Mouse (Mus musculus) hindbrain, embryonic 13.5 days (tissue): ENCODE results near the gene Fam131c. TPM values are rescaled to one million over a fixed set of nuclear protein-coding genes. Genes with fewer than 3 reads are reported as not detected.

Source experiments
- ATAC-seq: fragments of 200-750 bp; cut with Nextera tagmentation; 2 replicates; pipeline ENCODE4 v1.8.0; 2017; ENCODE audit warnings: moderate TSS enrichment; ENCODE audit not compliant: low FRiP score
- H3K27ac ChIP-seq: fragments of 300-500 bp; sonication (generic); 2 replicates; pipeline ENCODE4 v1.5.1; 2015; ENCODE audit warnings: inconsistent platforms, mild to moderate bottlenecking, moderate library complexity
- H3K27me3 ChIP-seq: fragments of 300-500 bp; sonication (generic); 2 replicates; pipeline ENCODE4 v1.6.1; 2015; ENCODE audit warnings: mild to moderate bottlenecking, inconsistent platforms
- H3K36me3 ChIP-seq: fragments of 300-500 bp; sonication (generic); 2 replicates; pipeline ENCODE4 v1.6.1; 2015; ENCODE audit warnings: mild to moderate bottlenecking, inconsistent platforms
- H3K4me1 ChIP-seq: fragments of 300-500 bp; sonication (generic); replicated peaks from 2 replicates; pipeline ENCODE4 v1.6.1; 2015; ENCODE audit warnings: inconsistent platforms
- H3K4me2 ChIP-seq: fragments of 300-500 bp; sonication (generic); 2 replicates; pipeline ENCODE4 v1.6.1; 2015; ENCODE audit warnings: inconsistent platforms, mild to moderate bottlenecking, moderate library complexity
- H3K4me3 ChIP-seq: fragments of 300-500 bp; sonication (generic); 2 replicates; pipeline ENCODE4 v1.5.1; 2015; ENCODE audit warnings: mild to moderate bottlenecking, inconsistent platforms
- H3K9ac ChIP-seq: fragments of 300-500 bp; sonication (generic); 2 replicates; pipeline ENCODE4 v1.6.1; 2015; ENCODE audit warnings: mild to moderate bottlenecking, inconsistent platforms
- H3K9me3 ChIP-seq: fragments of 300-500 bp; sonication (generic); 2 replicates; pipeline ENCODE4 v1.6.1; 2016; ENCODE audit warnings: inconsistent platforms
- WGBS: fragments of 180-500 bp; shearing (Covaris S2); methylation state at CpG from one replicate; pipeline ENCODE4 v1.1.7; 2015; 5-methylcytosine and 5-hydroxymethylcytosine counted together
- polyA plus RNA-seq: library from polyadenylated mRNA; unstranded; fragments of >200 nt; fragmentation: Nextera tagmentation; extraction: Ambion mirVana; gene quantifications from 2 replicates; pipeline ENCODE4 v1.2.1, GENCODE M21; 2015

The Fam131c gene
- polyA plus RNA-seq, 1 experiment from 2014 or later: 11.7 TPM

- no peaks in the 10 kb centered on the region for H3K36me3 ChIP-seq
- no peaks in the 10 kb centered on the region for H3K4me1 ChIP-seq
- 68% methylated on average over 27 of the region's 27 CpGs for WGBS
- no peaks in the 10 kb centered on the region for H3K9me3 ChIP-seq
- H3K4me2 ChIP-seq: no peak overlapping the region
- H3K27ac ChIP-seq: no peak overlapping the region
- peaks cover 17% of the 10 kb centered on the region; the same call in 1 of the 2 replicates for H3K27me3 ChIP-seq
- no peak overlapping the region for H3K9ac ChIP-seq
- ATAC-seq: no peak
- no peak overlapping the region for H3K4me3 ChIP-seq
These were observed 51.6 kb downstream of the Fam131c start for GRCm38 (mm10) chr4:141419398-141420191.

DNA sequence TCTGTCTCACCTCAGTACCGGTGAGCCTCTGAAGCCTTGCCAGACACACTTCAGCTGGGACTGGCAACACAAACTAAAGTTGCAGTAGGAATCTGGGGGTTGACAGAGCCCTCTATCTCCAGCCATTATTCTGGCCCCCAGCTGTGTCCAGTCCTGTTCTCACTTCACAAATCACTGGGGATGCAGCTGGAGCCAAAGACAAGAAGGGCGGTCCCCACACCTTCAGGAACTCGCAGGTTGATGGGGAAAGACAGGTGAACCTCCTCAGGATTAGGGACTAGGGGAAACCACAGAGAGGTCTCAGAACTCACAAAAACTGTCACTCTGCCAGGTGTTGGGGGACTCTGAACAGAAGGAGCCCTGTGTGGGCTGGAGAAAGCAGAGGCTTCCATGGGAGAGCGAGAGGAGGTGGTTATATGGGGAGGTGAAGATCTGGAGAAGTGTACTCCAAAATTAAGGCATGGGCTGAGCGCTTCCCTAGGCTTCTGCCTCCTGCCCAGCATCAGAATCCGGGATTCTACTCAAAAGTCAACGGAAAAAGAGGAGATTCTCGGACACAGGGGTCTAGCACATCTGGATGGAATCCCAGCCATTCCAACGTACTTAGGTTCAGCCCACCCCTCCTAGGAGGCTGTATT lies 52.3 kb downstream of the Fam131c start, which contains the start of gene Hspb7:
Gene Hspb7, plus strand, starts transcription at position 588 of the 638 bp plus-strand sequence.
- H3K27me3 ChIP-seq: peaks cover 21% of the 10 kb centered on the region
- H3K9ac ChIP-seq: no peak within 1 kb of the TSS
- peaks cover 6% of the 10 kb centered on the region; the same call in 1 of the 2 replicates for H3K4me1 ChIP-seq
- H3K27ac ChIP-seq: no peak within 1 kb of the TSS
- 58% methylated on average over 9 of the region's 9 CpGs for WGBS
- H3K36me3 ChIP-seq: no peaks in the 10 kb centered on the region
- ATAC-seq: no peak
- no peaks in the 10 kb centered on the region for H3K9me3 ChIP-seq
- H3K4me3 ChIP-seq: no peak within 1 kb of the TSS
- no peak within 1 kb of the TSS for H3K4me2 ChIP-seq

DNA sequence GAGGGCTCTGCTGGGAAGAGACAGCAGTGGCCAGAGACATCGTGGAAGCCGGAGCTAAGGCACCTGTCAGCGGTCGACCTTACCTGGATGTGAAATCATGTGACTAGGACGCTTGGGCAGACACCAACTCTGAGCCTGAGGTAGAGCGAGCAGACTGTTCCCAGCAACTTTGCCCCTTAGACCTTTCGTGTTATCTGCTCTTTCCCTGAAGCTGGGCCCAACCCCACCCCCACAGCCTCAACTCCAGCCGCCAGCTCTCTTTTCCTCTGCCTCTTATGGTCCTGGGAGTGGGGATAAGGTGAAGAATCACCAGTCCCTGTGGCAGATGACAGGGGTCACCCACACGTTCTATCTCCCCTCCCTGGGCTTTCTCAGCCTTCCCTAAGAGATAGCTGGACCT lies 52.9 kb downstream of the Fam131c start:
- H3K4me3 ChIP-seq: no peak overlapping the region
- ATAC-seq: no peak
- WGBS: 59% methylated on average over 9 of the region's 9 CpGs

DNA sequence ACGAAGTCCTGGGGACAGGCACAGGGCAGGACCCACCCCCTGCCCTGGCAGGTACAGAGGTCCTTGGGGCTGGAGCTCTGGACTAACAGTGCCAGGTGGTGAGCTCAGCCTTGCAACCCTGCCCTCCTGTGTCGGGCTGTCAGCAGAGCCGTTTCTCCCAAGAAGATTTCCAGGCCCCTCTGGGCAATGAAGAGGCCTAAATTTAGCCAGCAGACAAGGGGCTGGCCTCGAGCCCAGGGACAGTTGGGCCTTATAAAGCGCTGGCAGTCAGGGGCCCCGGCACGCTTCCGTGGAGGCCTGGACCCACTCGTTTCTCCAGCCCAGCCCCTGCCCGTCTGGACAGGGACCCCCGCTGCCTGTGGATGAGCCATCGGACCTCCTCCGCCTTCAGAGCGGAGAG lies 53.4 kb downstream of the Fam131c start:
- Histone ChIP-seq H3K9me3 (no peaks in the 10 kb centered on the region), H3K27ac (no peak overlapping the region), H3K4me3 (no peak overlapping the region), H3K4me2 (no peak overlapping the region), H3K36me3 (no peaks in the 10 kb centered on the region), H3K4me1 (peaks cover 17% of the 10 kb centered on the region), H3K9ac (no peak overlapping the region), H3K27me3 (peaks cover 21% of the 10 kb centered on the region)
- 75% methylated on average over 14 of the region's 14 CpGs for WGBS
- ATAC-seq: no peak

More for the DNA sequence above, 52.9 kb downstream of the Fam131c start:
- Histone ChIP-seq H3K4me1 (peaks cover 11% of the 10 kb centered on the region), H3K36me3 (no peaks in the 10 kb centered on the region), H3K4me2 (no peak overlapping the region), H3K27me3 (peaks cover 21% of the 10 kb centered on the region), H3K9ac (no peak overlapping the region), H3K9me3 (no peaks in the 10 kb centered on the region), H3K27ac (no peak overlapping the region)

DNA sequence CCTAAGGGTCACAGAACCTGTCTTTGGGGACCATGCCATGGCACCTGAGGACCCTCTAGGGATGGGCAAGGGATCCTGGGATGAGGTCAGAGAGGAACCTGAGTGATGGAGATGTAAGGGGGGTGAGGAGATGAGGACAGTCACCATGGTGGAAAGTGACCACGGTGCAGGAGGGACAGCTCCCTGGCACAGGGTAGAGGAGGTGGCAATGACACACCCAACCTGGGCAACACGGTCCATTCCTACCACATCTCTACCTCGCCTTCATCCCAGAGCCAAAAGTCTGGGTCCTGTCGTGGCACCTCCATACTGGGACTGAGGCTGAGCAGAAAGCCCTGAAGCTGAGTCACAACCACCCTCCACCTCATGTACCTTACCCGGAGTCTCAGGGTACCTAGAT lies 54.8 kb downstream of the Fam131c start:
- Histone ChIP-seq H3K36me3 (no peaks in the 10 kb centered on the region), H3K4me2 (no peak overlapping the region), H3K4me1 (peaks cover 18% of the 10 kb centered on the region), H3K27me3 (peaks cover 32% of the 10 kb centered on the region), H3K9ac (no peak overlapping the region), H3K27ac (no peak overlapping the region), H3K9me3 (no peaks in the 10 kb centered on the region), H3K4me3 (no peak overlapping the region)
- ATAC-seq: no peak
- 89% methylated on average over 5 of the region's 5 CpGs for WGBS

DNA sequence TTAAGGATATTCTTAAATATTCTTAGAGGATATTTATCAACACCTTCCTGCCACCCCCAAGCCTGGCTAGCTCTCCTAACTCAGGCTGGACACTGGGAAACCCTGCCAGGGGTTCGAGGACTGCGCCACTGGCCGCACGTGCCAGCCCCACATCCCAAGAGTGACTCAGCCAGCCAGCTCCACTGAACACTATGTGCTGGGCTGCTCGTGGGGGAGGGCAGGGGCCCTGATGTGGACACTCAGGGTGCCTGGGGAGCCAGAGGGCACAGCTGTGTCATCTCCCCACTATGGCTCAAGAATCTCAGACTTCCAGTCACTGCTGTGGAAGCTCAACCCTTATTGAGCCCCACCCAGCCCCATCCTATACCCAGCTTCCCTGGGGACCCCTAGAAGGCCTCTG lies 55.3 kb downstream of the Fam131c start:
- 81% methylated on average over 5 of the region's 5 CpGs for WGBS

GRCm38 (mm10) chr4:141423691-141424431 lies 55.8 kb downstream of the Fam131c start:
- H3K27me3 ChIP-seq: peaks cover 32% of the 10 kb centered on the region
- H3K27ac ChIP-seq: no peak overlapping the region
- no peak overlapping the region for H3K4me3 ChIP-seq
- H3K4me1 ChIP-seq: peaks cover 18% of the 10 kb centered on the region
- no peak for ATAC-seq
- H3K9me3 ChIP-seq: no peaks in the 10 kb centered on the region
- no peaks in the 10 kb centered on the region for H3K36me3 ChIP-seq
- H3K9ac ChIP-seq: no peak overlapping the region
- no peak overlapping the region for H3K4me2 ChIP-seq
- 90% methylated on average over 13 of the region's 13 CpGs for WGBS

More for the DNA sequence above, 55.3 kb downstream of the Fam131c start:
- Histone ChIP-seq H3K4me3 (no peak overlapping the region), H3K9ac (no peak overlapping the region), H3K4me2 (no peak overlapping the region), H3K27me3 (peaks cover 32% of the 10 kb centered on the region), H3K9me3 (no peaks in the 10 kb centered on the region), H3K36me3 (no peaks in the 10 kb centered on the region), H3K4me1 (peaks cover 18% of the 10 kb centered on the region), H3K27ac (no peak overlapping the region)
- ATAC-seq: no peak

GRCm38 (mm10) chr4:141425484-141426479 lies 57.8 kb downstream of the Fam131c start:
- H3K4me3 ChIP-seq: peak overlapping the region; percentile 46
- no peak overlapping the region; the same call in 1 of the 2 replicates for H3K27ac ChIP-seq
- H3K9ac ChIP-seq: peak overlapping the region; percentile 77
- ATAC-seq: peak; percentile 94
- no peaks in the 10 kb centered on the region for H3K9me3 ChIP-seq
- whole genome bisulfite sequencing: 6% methylated on average over 36 of the region's 36 CpGs
- H3K4me2 ChIP-seq: peak overlapping the region; percentile 72
- H3K36me3 ChIP-seq: no peaks in the 10 kb centered on the region
- H3K4me1 ChIP-seq: peaks cover 18% of the 10 kb centered on the region
- H3K27me3 ChIP-seq: peaks cover 36% of the 10 kb centered on the region

DNA sequence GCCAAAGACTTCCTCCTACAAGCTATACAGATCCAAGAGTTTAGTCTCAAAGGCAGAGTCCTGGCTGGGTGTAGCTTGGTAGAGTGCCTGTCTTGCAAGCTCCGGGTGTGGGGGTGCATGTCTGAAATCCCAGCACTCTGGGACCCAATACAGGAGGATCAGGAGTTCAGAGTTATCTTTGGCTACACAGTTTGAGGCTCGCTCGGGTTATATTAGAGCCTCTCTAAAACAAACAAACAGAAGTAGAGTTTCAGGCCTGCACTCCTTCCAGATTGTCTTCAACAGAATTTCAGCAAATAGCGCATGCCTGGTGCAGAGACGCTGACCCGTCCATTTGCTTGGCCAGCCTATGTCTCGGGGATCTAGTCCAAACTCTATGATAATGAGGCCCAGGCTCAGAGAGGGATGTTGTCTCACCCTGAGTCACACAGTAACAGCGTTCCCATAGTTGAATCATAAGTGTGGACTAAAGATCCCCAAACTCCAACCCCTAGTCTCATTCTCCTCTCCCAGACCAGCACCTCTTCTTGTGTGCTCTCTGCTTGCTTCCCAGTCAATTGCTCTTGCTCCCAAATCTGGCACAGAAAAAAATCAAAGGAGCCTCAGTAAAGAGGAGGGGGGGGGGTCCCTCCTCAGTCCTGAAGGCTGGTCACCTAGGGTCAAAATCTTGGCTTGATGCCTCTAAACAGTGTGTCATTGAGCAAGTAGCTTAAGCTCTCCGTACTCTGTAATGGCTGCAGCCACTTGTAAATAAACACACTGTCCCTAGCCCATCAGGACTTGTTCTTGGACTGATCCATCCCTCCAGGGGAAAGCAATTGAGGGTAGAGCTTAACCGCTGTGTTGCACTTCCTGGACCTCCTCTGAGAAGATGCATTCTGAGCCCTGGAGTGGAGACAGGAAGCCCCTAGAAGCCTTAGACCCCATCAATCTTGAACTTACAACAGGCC lies 59.1 kb downstream of the Fam131c start:
- H3K4me1 ChIP-seq: peaks cover 18% of the 10 kb centered on the region
- H3K4me3 ChIP-seq: no peak overlapping the region
- no peak for ATAC-seq
- WGBS: 85% methylated on average over 10 of the region's 10 CpGs
- H3K4me2 ChIP-seq: no peak overlapping the region; the same call in 1 of the 2 replicates
- no peak overlapping the region for H3K27ac ChIP-seq
- H3K9me3 ChIP-seq: no peaks in the 10 kb centered on the region
- H3K36me3 ChIP-seq: no peaks in the 10 kb centered on the region
- peaks cover 36% of the 10 kb centered on the region for H3K27me3 ChIP-seq
- H3K9ac ChIP-seq: no peak overlapping the region

DNA sequence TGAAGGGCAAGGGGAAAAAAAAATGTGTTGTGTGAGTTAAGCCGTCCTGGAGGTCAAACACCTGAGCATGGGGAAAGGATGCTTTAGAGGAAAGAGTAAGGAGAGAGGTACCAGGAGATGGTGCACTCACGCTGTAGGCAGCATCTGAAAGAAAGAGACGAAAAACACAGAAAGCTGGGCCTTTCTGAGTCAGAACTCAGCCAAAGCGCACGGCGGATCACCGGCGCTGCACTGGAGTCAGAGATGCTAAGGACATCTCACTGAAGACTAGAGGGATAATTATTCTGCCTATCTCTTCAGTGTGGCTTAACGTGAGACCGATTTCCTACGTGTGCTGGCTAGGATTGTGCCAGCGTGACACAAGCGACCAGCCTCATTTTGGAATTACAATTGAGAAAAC lies 59.9 kb downstream of the Fam131c start:
- Histone ChIP-seq H3K9ac (no peak overlapping the region), H3K4me1 (peaks cover 18% of the 10 kb centered on the region), H3K27ac (no peak overlapping the region), H3K9me3 (no peaks in the 10 kb centered on the region), H3K4me3 (no peak overlapping the region), H3K4me2 (no peak overlapping the region), H3K27me3 (peaks cover 31% of the 10 kb centered on the region), H3K36me3 (no peaks in the 10 kb centered on the region)
- ATAC-seq: no peak
- WGBS: 83% methylated on average over 13 of the region's 13 CpGs
